Mouse (Mus musculus) layer of hippocampus, postnatal 14 days (tissue): Measurements from ENCODE around the gene Pde7b. TPM values are rescaled to one million over a fixed set of nuclear protein-coding genes. Genes with fewer than 3 reads are reported as not detected.
"Not testable (repeated sequence)": the region's sequence is repeated elsewhere in the genome, so short reads cannot be mapped to it uniquely, and the experiment has no call there.

Experiments used
- DNase-seq, 2 experiments: peaks; one replicate each; pipeline ENCODE4 v3.0.0; 2021 to 2022; ENCODE audit warnings: low spot score in 2 of 2, mixed read lengths in 1 of 2
- total RNA-seq, 2 experiments: library from RNA; stranded (reverse); gene quantifications; 2 replicates each; pipeline ENCODE4 v1.2.3; 2021

Pde7b gene
- total RNA-seq, 2 experiments from 2014 or later, result 14.0 to 18.0 TPM

DNA sequence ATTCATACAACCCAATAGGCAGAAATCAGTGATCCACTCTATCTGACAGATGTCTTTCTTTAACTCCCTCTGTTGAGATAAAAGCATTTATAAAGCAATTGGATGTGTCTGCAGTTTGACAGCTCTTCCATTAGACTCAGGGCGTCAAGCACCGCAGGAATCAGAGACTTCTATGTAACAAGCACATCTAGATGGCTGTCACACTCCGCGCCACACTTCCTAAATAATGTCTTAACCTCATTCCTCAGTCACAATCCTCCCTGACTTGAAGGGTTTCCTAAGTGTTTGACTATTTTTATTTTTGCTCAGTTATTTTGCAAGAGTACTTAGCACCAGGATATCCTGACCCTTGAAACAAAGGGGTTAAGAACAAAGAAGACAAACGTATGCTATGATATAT, 174.7 kb downstream of the Pde7b start:
- no peak for DNase-seq

DNA sequence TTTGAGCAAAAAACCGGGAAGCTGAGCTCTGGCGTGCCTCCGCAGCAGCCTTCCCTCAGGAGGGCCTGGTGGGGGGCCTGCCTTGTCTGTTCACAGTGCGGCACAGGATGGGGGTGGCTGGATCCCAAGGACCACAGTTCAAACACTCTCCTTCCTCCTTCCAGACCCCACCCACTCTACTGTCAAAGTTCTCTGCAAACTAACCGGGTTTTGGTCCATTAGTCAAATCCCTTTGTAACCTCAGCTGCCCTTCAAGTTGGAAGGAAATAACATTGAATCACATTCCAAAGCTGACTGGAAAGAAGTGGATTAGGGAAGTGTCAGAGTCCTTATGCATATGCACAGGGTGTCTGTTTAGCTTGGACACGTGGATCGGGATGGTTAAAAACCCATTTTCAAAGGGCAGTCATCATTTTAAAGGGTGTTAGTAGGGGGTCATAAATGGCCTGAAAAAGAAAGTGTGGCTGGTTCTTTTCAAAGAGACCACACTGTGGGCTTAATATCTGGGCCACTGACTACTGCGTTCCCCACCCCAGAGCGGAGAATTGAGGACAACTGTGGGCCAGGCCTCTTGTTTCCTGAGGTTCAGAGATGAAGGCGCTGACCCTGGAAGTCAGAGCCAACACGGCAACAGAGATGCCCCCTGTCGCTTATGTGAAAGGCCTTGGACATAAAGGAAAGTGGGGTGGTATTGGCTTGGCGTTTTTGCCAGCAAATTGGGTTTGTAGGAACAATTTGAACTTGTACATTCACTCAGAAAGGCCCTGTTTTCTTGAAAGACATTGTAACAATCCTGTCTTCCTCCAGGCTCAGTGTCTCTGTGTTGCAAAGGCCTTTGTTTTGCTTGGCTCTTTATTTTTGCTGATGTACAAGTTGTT, 175.8 kb downstream of the Pde7b start:
- no peak for DNase-seq

DNA sequence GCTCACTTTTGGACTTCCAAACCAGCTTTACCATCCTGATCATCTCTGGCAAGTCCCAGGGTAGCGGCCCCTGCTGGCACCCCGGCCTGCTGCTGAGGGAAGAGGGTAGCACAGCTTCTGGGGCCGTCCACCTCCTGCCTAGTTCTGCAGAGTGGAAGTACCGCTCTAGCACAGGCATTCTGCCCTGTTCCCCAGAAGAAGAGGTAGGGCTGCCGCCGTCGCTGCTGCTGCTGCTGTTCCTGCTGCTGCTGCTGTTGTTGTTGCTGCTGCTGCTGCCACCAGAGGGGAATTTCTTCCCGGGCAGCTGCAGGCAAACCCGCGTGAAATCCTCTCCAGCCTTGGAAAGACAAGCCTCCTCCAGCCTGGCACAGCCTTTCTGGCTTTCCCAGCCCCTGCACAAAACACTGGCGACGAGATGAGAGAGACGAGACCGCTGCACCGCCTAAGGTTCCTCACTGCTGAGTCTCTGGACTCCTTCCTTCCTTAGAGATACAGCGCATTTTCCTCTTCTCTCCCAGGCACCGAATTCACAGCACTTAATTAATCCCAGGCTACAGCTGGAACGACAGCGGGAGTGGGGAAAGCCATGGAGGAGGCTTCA, 176.8 kb downstream of the Pde7b start:
- peak; percentile 29 to 31 for DNase-seq

DNA sequence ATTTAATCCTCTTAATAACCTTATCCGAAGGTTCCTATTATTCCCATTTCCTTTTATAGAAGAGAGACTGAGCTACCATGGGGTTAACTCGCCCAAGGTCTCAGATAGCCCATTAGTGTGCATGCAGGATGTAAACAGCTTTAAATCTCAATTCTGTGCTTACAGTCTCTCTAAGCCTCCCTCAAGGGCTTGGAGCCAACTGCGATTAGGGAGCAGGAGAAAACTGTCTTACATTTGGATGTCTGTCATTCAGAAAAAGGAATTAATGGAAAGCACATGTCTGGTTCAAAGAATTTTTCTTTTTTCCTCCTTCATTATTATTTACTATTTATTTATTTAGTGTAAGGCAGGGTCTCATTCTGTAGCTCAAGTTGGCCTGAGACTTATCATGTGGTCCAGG, 181.8 kb downstream of the Pde7b start:
- DNase-seq, result no peak

DNA sequence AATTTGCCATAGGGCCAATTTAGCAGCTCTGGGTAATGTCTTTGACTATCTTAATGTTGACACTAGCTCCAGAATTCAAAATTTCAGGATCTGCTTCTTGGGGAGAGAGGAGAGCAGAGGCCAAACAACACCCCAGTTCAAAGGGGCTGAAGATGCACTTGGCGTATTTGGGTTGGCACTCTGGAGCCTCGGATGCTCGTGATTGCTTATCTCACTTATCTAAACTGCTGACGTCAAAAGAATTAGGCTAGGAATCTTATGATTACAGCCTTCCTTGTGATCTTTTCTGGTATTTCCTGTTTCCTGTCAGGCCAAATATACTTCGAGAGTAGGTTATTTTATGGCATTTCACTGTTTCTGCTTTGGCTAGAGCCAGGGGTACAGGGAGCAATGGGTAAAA, 191.1 kb downstream of the Pde7b start:
- no peak for DNase-seq

DNA sequence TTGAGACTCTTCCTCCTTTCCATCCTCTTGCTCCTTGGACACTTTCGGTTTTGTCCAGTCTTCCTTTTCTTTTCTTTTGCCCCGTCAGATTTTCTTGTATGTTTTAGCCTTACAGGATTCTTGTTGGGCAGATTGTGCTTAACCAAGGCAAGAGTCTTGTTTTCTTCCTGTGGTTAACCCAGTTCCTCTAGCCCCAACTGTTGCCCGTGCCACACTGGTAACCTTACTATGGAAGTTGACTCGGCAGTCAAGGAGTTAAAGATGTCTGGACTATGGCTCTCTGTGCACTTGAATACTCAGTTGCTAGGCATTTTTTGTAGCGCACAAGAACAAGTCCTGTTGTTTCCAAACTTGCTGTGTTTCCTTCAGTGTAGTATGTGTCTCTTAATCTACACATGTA, 193.0 kb downstream of the Pde7b start:
- no peak for DNase-seq

DNA sequence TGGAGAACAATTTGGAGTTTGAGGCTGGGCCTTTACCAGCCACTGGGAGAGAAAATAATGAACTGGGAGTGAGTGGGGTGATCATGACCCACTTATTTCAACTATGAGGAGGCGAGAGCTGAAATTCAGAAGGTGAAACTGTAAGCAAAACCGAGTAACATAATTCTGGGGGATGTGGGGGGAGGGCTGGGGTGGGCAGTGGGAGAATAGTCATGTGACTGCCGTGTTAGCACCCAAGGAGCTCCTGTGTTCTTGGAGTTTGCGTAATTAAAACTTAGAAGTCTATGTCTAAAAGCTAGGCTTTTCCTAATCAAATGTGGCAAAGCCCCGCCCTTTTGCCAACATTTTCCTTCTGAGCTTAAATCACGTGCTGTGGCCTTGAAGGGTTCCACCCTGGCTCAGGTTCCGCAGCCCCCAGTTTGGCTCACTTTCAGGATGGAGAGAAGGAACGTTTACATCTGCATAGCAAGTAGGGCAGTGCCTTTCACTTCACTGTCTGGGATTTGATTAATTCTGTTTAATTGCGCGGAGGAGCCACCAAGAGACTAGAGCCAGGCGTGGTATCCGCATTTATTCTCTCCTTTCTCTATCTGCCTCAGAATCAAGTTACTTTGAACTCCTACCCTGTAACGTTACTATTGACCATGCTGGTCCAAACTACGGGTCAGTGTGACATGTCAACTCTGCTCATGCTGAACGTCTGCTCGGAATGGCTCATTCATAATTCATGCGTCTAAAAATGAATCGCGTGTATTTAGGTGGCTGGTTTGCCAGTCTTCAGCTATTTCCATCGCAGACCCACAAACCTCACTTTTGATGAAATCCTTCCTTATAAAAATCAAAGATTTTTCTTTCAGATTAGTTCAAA, 196.1 kb downstream of the Pde7b start:
- peak; percentile 12 to 28 for DNase-seq

DNA sequence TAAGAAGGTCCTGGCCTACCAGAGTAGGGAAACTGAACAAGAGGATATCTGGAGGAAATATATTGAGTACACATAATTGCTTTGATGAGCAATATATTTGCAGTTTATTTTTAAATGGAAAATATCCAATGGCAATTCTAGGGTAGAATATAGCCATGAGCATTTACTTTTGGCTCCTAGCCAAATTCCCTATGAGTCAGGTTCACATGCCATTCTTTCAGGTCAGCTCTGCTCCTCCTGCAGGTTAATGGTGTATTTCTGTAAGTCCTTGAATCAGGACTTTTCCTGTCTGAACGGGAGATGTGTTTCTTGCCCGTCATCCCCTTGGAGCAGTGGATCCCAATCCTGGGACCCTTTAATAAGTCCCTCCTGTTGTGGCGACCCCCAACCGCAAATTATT, 197.1 kb downstream of the Pde7b start:
- no peak for DNase-seq

DNA sequence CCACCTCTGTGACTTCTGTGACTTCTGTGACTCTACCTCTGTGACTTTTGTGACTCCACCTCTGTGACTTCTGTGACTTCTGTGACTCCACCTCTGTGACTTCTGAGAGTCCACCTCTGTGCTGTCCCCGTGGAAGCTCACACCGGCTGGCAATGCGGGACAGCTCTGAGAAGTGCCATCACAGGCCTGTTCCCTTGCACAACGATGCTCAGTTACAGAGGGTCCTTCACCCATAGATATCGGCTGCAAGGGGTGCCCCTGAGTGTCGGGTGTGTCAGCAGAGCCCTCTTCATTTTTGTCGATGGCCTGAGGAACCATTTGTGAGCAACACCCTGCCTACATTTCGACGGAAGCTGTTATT, 206.4 kb downstream of the Pde7b start:
- no peak for DNase-seq

DNA sequence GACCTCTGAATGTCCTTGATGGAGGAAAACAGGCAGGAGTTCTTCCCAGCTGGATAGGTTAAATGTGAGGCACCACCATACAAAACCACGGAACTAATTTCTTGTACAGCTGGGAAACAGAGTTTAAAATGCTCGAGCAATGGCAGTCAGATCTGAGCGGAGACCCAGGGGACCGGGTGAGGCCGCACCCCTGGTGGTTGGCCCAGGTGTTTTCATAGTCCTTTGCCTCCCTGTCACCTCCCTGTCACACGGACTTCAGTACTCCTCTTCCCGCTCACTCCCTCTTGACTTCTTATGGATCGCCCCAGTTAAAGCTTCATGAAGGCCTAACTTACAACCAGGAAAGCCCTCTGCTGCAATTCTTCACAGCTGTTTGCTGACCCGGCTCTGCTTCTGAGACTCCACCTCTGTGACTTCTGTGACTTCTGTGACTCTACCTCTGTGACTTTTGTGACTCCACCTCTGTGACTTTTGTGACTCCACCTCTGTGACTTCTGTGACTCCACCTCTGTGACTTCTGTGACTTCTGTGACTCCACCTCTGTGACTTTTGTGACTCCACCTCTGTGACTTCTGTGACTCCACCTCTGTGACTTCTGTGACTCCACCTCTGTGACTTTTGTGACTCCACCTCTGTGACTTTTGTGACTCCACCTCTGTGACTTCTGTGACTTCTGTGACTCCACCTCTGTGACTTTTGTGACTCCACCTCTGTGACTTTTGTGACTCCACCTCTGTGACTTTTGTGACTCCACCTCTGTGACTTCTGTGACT, 206.9 kb downstream of the Pde7b start:
- DNase-seq, result not testable (repeated sequence)

DNA sequence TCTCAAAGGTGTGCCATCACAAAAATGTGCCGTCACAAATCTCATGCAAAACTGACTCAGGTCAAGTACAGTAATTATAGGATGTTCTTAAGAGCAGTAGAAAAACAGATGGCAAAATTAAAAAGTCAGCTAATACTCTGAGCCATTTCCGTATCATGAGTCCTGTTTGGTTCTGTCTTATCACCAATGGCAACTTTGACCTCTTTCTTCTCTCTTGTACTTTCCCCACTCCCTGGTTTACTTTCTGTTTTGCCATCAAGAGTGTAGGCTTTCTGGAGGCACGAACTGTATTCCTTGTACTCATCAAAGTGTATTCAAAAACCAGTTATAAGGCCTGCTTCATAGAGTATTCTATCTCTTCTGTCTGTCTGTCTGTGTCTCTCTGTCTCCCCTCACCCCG, 211.0 kb downstream of the Pde7b start:
- DNase-seq, result no peak

DNA sequence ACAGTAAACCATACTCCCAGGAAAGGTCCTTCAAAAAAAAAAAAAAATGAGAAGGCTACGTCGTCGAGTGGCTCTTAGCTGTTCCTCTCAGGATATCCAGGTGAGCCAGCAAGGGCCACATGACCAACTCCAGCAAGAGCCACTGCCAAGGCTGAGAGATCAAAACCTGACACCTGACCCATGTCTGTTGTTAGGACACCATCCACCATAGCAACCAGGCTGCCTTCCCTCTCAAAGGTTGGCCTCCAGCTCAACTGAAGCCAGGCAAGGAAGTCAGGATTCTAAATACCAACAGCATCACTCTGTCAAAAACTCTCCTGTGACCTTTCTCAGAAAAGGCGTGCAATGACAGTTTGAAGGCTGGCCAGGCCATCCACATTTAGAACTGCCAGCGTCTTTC, 211.4 kb downstream of the Pde7b start:
- no peak for DNase-seq

DNA sequence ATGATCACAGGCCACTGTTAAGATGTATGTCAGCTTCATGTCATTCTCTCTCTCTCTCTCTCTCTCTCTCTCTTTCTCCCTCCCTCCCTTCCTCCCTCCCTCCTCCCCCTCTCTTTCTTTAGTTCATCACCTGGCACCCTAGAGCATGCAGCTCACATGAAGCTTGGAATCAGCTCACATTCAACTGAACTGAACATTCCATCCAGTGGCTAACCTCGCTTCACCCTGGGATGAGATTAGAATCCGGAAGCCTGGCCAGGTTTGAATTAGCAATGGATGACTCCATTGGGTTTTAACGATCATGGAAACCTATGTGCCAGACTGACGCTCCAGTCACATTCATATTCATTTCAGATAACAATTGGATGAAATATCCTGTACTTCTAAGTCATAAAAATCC, 215.1 kb downstream of the Pde7b start:
- no peak for DNase-seq

DNA sequence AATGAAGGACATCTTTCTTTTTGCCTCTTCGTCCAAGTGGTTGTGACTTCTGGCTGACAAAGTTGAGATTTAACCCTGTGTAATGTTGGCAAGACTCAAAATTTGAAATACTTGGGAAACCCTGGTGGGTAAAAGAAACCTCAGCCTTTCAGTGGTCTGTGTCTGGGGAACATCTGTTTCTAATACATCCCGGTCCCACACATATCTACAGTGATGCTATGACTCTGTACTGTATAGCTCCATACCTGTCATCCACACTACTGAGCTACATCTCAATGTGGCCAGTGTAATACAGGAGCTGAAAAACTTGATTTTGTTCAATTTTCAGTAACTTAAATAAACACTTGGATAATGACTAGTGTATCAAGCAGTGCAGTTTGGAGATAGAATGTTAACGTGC, 216.4 kb downstream of the Pde7b start:
- DNase-seq, result no peak

DNA sequence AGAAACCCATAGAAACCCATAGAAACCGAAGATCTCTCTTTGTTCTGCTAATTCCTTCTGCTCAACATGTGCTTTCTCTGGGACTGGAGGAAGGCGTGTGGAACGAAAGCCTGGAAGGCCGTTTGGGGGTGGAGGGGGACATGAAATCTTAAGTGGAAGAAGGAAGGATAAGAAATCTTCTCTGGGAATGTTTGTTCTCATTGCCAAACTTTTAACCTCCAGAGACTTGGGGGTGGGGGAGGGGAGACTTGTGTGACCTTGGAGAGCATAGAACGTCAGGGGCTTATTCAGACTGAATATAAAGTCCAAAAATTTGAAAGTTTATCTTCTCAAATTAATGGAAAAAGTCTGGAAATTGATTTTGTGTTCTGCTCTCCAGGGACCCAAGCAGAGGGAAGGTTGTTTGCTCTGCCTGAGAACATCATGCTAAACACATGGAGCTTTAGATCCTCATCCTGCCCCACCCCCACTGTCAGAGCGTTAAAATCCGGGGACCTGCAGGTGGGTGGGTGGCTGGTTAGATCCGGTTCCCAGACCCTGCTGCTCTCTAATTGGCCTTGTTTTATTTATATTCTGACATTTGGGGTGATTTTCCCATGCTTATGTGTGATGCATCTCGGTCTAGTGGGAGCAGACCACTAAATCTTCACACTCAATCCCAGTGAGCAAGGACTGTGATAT, 217.0 kb downstream of the Pde7b start:
- DNase-seq, result no peak

DNA sequence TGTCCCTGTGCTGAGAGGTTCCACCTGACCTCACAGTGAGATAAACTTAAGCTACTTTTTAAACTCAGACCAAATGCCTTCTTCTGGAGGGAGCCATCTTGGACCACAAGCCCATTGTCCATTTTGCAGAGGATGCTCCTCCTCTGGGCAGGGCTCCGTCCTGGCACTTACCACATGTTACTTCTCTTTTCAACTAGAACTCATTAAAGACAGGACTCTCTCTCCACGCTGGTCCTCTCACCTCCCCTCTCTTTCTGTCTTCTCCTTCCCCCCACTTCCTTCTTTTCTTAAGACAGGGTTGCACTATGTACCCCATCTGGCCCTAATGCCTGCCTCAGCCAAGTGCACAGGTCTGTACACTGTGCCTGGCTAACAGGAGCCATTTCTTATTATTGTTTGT, 217.8 kb downstream of the Pde7b start:
- DNase-seq, result no peak

DNA sequence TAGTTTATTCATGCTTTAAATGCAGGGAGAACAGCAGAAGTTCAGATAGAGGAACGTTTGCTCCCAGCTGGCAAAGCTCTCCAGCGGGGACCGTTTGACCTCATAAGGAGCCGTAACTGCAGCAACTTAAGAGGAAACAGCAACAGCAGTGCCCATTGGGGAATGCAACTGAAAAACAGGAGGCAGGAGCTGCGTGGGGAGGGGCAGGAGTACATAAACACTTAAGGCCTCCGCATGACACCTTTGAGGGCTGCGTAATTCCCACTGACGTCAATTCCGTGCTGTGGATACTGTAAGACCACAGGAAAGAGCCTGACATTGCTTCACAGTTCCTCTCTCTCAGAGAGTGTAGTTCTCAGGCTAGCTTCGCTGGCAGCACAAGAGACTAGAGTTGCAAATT, 219.4 kb downstream of the Pde7b start:
- DNase-seq, result no peak

DNA sequence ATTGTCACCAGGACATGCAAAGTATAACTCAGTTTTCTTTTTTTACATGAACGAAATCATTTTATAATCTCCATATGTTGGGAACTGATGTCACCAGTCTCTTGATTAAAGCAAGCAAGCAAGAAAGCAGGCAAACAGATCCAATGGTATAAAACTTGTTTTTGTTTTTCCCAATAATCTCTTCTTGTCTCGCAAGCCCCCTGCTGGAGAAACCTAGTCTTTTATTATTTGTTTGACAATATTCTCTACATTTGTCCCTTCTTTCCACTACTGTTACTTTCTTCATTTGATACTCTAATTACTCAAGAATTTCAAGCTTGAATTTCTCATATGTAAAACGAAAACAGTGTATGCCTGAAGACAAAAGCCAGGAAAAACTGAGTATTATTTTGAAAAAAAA, 220.1 kb downstream of the Pde7b start:
- DNase-seq, result no peak

DNA sequence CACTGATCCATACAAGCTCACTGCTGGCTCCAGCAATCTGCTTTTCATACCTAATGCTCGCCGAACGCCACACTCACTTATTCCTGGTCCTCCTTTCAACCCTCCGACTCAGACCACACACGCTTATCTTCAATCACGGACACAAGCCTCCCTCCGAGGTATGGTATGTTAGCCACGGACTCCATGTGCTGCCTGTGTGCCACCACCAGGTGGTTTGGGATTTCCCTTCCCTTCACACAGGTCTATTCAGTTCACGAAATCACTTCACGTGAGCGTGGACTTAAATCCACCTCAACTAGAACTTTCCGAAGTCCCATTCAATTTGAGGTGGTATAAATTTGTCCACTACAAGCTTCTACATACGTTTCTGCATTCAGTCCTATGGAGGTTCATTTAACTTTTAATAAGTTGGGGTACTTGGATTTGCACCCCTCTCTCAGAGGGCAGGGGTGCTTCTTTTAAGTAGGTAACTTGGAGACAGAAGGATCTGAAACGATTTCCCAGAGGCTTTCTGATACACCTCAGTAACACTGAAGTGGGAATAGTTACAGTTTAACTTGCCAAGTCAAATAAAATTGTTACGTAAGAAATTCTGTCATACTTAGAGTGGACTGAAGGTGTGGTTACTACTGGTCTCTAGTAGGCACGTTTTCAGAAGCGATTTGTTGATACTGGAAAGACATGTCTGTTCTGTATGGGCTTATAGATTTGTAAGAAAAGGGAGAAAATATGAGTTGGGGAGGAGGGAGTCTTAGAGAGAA, 221.4 kb downstream of the Pde7b start:
- no peak for DNase-seq

DNA sequence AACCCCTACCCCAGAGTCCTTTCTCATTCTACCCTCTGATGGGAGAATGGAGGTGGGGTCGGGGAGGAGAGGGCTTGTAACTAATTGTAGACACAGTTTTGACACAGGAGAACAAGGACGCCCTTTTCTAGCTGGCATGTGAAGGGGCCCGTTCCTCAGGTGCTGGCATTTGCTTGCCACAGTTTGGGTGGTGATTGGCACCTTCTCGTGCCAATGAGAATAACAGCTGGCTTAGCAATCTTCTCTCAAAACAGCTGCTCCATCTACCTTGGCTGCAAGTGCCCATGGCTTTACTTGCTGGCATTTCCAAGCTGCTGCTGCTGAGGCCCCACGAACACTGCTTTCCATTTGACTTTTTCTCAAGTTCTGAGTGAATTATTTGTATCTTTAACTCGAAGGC, 223.7 kb downstream of the Pde7b start:
- no peak for DNase-seq
